Mouse (Mus musculus): ENCODE measurements around the gene Ldhc.

- no peak for TF ChIP-seq CTCF (IDR thresholded peaks at IDR 0.05; ENCODE audit: low read depth)
- TF ChIP-seq EP300 (optimal IDR thresholded peaks at IDR 0.05) = no peak
These were observed 29.3 kb upstream of the Ldhc start for GRCm38 (mm10) chr7:46831693-46832092.

Measured in stomach, postnatal 0 days (tissue).